Mouse (Mus musculus) hematopoietic stem cell, adult 5-6 weeks (primary cell): ENCODE results near the gene Dscam. TPM values are rescaled to one million over a fixed set of nuclear protein-coding genes. Genes with fewer than 3 reads are reported as not detected.
A peak's percentile ranks its signal among the peaks of the same experiment; 100 is the strongest.

Experiments used
- ATAC-seq, 2 experiments: fragments of 125-278 bp in 1 of 2; replicated peaks in 1 of 2; 2 replicates each; pipeline ENCODE4 v1.8.0; 2016 to 2017; ENCODE audit warnings: inconsistent platforms in 2 of 2, mild to moderate bottlenecking in 2 of 2, moderate number of reproducible peaks in 2 of 2, low read depth in 1 of 2, moderate TSS enrichment in 1 of 2; ENCODE audit not compliant: low FRiP score in 2 of 2, poor library complexity in 2 of 2, severe bottlenecking in 2 of 2, insufficient read depth in 1 of 2, low TSS enrichment in 1 of 2
- total RNA-seq: library from RNA; stranded (forward); fragments of 172-1452, 232-1000 nt; gene quantifications from 2 replicates; pipeline ENCODE4 v1.2.3, GENCODE M21; 2017

Gene Dscam
- total RNA-seq, 1 experiment from 2014 or later: 1.2 TPM

- ATAC-seq: no peak
Observed at GRCm38 (mm10) chr16:97061390-97061789, 109.2 kb downstream of the Dscam start.

GRCm38 (mm10) chr16:97060736-97061135 is 109.8 kb downstream of the Dscam start:
- ATAC-seq: no peak

GRCm38 (mm10) chr16:97060276-97060675 is 110.3 kb downstream of the Dscam start:
- no peak for ATAC-seq

GRCm38 (mm10) chr16:97035271-97035670 is 135.3 kb downstream of the Dscam start:
- ATAC-seq: no peak

GRCm38 (mm10) chr16:97033540-97034058 is 137.0 kb downstream of the Dscam start:
- peak; percentile 29 to 65; a peak in 2 of 4 replicates for ATAC-seq

GRCm38 (mm10) chr16:97027701-97028100 is 142.9 kb downstream of the Dscam start:
- ATAC-seq: no peak

- no peak for ATAC-seq
Observed at GRCm38 (mm10) chr16:97026803-97027202, 143.7 kb downstream of the Dscam start.

- no peak for ATAC-seq
Observed at GRCm38 (mm10) chr16:97024406-97024805, 146.1 kb downstream of the Dscam start.

GRCm38 (mm10) chr16:97021496-97021895 is 149.1 kb downstream of the Dscam start:
- no peak for ATAC-seq

GRCm38 (mm10) chr16:97018304-97018703 is 152.2 kb downstream of the Dscam start:
- no peak for ATAC-seq

GRCm38 (mm10) chr16:97017171-97017738 is 153.3 kb downstream of the Dscam start:
- ATAC-seq: peak in 1 of 2 experiments; percentile 21; a peak in 1 of 4 replicates

- ATAC-seq: peak in 1 of 2 experiments; percentile 19; a peak in 2 of 4 replicates
Observed at GRCm38 (mm10) chr16:97016244-97016850, 154.2 kb downstream of the Dscam start.

GRCm38 (mm10) chr16:97014343-97014742 is 156.2 kb downstream of the Dscam start:
- ATAC-seq: no peak

GRCm38 (mm10) chr16:97009116-97010055 is 161.2 kb downstream of the Dscam start:
- ATAC-seq: peak in 1 of 2 experiments; percentile 22; a peak in 1 of 4 replicates

GRCm38 (mm10) chr16:97007892-97008527 is 162.5 kb downstream of the Dscam start:
- ATAC-seq: no peak

GRCm38 (mm10) chr16:97006854-97007182 is 163.7 kb downstream of the Dscam start:
- ATAC-seq: no peak

GRCm38 (mm10) chr16:97006041-97006853 is 164.3 kb downstream of the Dscam start:
- peak in 1 of 2 experiments; percentile 53; a peak in 1 of 4 replicates for ATAC-seq
